Mouse (Mus musculus) WW6 (cell line): ENCODE results near the gene Sall4.
A peak's percentile ranks its signal among the peaks of the same experiment; 100 is the strongest.
"Not testable (repeated sequence)": the region's sequence is repeated elsewhere in the genome, so short reads cannot be mapped to it uniquely, and the experiment has no call there.

ENCODE experiments used
- DNase-seq: peaks from one replicate; pipeline ENCODE4 v3.0.0-alpha.2; 2013; ENCODE audit warnings: low read depth, low spot score

Gene Sall4

DNA sequence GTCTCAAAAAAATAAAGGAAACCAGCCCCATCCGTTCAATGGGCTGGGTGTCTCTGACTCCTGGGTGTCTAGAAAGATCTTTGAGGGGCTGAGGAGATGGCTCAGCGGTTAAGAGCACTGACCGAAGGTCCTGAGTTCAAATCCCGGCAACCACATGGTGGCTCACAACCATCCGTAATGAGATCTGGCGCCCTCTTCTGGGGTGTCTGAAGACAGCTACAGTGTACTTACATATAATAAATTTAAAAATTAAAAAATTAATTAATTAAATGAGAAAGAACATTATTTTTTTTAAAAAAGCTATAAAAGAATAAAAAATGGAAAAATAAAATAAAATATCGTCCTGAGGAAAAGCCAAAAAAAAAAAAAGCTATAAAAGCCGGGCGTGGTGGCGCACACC lies 23.3 kb downstream of the Sall4 start:
- not testable (repeated sequence) for DNase-seq

DNA sequence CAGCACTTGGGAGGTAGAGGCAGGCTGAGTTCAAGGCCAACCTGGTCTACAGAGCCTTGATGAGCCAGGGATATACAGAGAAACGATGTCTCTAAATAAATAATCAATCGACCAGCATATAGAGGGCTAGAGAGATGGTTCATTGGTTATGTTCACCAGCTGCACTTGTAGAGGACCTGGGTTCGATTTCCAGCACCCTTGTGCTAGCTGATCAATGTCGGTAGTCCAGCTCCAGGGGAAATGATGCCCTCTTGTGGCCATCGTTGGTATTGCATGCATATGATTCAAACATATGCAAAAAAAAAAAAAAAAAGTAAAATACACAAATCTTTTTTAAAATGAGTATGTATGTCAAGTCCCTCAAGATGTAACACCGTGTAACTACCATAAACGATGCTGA lies 25.1 kb downstream of the Sall4 start:
- DNase-seq = no peak

DNA sequence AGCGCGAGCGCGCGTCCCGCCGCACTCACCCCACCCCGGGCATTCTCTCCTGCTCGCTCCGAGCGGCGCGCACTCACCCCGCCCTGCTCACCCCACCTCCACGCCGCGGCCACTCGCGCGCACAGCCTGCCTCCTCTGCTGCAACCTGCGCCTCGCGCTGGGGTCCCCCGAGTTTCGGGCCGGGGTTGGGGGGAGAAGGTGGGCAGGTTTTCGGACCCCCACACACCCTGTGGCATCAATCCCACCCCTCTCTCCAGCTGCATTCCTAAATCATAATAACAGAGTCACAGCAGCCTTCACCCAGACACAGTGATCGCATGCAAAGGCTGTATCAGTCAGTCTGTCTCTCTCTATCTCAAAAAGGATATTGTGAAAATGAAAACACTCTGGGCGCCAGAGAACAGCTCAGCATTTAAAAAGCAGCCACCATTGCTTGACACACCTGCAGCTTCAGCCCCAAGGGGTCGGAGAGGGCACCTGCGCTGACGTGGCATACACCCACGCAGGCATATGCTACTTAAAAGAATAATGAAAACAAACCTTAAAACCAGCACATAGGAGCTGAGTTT lies 25.6 kb downstream of the Sall4 start, which contains the start of gene Atp9a:
Atp9a (minus strand) TSS at position 351 of the 569 bp plus-strand sequence.
- DNase-seq = no peak

DNA sequence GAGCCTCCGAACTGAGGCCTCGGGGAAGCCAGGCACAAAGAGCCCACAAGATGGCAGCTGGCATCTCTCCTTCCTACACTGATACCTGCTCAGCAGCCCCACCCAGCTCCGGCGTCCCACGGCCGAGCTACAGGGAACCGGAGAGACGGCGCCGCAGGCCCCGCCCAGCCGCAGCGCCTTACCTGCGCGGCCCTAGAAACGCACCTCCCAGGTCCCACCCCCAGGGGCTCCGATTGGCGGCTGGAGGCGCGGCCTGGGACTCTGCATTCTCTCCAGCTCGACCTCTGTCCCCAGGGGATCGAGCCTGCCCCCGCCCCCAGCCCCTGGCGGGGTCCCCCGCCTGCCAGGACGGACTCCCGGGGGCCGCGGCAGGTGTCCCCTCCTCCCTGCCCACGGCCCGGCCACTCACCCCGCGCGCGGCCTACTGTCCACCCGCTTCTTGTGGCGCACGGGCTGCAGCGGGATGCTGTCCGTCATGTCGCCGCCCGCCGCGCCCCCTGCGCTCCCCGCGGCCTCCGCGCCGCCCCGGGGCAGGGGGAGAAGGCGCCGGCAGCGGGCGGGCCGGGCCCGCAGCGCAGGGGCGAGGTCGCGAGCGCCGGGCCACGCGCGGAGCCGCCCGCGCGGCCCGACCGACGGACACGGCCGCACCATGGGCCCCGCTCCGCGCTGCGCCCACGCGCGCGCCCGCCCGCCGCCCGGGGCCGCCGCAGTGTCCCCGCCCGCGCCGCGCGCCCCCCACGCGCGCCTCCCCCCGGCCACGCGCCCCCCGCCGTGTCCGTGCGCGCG lies 26.3 kb downstream of the Sall4 start:
- DNase-seq = no peak

DNA sequence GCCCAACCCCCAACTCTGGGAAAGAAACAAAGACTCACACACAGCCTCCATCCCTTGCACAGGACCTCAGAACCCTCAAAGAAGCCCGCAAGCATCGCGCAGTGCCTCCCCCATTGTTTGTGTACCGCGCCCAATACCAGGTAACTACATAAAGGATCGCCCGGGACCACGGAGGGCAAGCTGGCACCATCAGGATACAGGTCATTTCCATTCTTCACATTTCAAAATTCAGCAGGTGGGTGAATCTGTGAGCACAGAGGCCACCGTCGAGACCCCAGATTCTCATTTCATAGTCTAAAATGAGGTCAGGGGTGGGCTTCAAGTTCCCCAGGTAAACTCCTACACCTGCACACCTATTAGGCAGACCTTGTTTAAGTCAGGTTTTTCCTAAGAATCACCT lies 27.2 kb downstream of the Sall4 start:
- no peak for DNase-seq

DNA sequence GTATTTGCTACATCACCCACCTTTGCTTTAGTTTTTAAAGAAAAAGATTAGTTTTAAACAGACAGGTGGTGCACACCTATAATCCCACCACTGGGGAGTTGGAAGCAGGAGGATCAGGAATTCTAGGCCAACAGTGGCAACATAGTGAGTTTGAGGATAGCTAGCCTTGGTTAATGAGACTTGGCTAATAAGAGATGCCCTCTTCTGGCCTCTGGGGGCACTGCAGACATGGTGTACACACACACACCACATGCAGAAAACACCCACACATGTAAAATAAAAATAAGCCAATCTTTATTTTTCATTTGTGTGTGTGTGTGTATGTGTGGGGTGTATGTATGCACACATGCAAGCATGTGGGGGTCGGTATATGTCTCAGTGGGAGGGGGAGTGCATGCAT lies 28.9 kb downstream of the Sall4 start:
- DNase-seq = no peak

- DNase-seq = no peak
Observed at GRCm38 (mm10) chr2:168737878-168738277, 29.9 kb downstream of the Sall4 start.

DNA sequence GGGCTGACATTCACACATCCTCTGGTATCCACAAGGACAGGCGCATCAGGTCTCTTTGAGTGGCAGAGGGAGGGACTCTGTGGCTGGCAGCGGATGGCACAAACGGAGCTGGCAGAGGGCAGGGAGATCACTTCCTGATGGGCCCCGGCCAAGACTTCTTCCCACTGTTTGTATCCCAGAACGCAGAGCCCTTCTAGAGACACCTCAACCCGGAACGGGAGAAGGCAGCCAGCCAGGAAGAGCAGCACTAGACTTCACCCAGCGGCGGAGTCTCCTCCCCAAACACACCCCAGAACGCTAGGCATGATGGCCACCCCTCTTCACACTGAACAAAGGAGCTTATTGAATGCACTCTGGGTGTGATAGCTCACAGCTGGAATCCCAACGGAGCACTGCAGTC lies 33.7 kb downstream of the Sall4 start:
- no peak for DNase-seq

DNA sequence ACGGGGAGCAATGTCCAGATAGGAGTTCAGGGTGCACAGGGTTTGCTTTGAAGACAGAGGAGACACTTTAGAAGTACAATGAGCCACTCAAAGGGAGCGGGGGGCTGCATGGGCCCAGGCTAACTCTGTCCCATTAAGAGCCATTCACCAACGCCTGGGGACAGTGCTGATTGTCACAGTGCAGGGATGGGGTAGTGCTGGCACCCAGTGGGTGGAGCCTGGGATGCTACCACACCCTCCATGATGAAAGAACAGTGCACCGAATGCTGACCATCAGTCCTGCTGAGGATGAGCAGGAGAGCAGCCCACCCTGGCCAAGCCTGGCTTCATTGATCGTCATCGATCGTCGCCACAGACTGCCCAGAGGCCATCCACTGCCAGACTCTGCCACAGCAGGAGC lies 36.5 kb downstream of the Sall4 start:
- DNase-seq = no peak

DNA sequence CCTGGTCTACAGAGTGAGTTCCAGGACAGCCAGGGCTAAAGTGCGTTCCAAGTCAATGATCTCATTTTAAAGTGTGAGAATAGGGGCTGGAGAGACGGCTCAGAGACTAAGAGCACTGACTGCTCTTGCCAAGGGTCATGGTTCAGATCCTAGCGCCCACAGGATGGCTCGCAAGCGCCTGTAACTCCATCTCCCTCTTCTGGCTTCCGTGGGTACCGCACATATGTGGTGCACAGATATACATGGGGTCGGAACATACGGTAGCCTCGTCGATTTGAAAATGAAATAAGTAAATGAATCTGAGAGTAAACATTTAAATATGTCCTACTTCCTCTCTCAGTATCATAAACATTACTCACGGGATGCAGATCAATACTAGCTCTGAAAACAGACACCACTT lies 38.0 kb downstream of the Sall4 start:
- DNase-seq = no peak

GRCm38 (mm10) chr2:168728045-168728444 lies 39.7 kb downstream of the Sall4 start:
- no peak for DNase-seq

- DNase-seq = no peak
Observed at GRCm38 (mm10) chr2:168726007-168726406, 41.7 kb downstream of the Sall4 start.

DNA sequence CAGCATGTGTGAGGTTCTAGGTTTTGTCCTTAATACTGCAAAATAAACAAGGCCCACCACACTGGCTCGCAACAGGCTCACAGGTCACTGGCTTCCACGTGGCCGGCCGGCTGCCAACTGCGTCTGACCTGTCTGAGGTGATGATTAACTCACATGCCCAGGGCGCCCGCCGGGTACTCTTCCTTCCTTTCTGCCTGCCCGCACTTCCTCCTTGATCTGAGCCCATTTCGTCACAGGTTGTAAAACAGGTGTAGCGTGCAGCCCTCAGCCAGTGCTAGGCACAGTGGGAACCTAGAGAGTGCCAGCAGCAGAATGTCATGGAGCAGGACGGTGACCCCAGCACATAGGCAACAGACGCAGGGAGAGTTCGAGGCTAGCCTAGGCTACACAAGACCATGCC lies 46.4 kb downstream of the Sall4 start:
- DNase-seq = no peak

DNA sequence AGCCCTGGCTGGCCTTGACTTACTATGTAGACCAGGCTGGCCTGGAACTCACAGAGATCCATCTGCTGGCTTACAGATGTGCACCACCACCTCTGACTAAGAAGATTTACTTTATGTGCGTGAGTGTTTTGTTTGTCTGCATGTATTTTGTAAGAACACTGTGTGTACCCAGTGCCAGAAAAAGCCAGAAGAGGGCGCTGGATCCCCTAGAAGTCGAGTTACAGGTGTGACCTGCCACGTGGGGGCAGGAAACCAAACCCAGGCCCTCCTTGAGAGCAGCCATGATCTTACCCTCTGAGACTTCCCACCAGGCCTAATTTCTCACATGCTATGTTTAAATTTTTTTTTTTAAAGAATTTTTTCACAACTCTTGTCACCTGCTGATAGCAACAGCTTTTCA lies 48.0 kb downstream of the Sall4 start:
- peak; percentile 47 for DNase-seq

GRCm38 (mm10) chr2:168718735-168719134 lies 49.0 kb downstream of the Sall4 start:
- DNase-seq = no peak

- no peak for DNase-seq
Observed at GRCm38 (mm10) chr2:168718267-168718666, 49.5 kb downstream of the Sall4 start.

DNA sequence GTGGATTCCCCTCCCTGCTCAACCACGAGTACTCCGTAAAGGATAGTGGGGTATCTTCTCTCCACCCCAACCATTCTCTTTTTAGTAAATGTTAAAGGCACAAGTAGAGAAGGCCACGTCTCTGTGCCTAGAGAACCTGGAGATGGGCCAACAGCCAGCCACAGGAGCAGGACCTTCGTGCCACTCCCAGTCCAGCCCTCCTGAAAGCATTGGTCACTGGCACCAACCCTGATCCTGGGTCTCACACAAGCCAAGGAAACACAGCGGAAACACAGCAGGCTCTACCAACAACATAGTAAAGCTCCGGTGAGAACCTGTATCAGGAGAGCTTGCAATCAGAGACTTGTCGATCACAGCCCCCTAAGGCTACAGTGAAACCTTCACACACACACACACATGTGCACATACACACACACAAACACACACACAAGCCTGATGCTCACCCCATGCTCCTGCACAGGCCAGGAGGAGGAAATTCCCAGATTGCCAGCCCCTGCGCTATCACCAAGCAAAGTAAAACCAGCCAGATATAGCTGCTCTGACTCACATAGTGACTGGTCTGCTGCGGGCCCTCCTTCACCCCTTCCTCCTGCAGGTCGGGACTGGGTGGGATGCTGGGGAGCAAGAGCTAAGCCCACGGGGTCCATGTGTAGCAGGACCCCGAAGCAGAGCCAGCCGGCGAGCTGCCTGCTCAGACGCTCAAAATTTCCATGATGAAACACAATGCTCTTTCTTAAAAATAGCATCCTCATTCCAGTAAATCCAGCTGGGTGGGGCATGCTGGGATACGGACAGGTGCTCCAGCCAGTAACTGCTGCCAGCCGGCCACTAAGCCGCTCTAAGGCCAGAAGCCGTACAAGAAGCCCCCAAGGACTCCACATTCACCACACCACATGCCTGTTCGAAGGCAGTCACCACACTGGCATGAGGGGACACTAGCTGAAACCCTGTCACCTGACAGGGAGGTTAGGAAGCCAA lies 55.3 kb downstream of the Sall4 start:
- DNase-seq = no peak

DNA sequence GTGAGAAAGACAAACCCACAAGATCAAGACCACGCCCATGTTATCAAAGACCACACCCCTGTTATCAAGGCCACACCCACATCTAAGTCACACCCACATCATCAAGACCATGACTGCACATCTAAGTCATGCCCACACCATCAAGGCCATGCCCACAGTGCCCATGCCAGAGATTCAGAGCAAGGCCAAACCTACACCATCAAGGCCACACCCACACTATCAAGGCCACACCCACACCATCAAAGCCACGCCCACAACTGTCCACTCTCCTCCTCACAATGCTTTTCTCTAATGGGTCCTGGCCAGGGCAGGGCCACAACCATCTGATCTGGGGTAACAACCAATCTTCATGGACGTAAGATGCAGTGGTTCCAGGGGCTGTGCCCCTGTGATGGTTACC lies 56.8 kb downstream of the Sall4 start:
- DNase-seq = no peak

GRCm38 (mm10) chr2:168707766-168708165 lies 60.0 kb downstream of the Sall4 start:
- DNase-seq = no peak

- no peak for DNase-seq
Observed at GRCm38 (mm10) chr2:168702266-168702665, 65.5 kb downstream of the Sall4 start.
